16 mouse cellular contexts compared by ENCODE assay signal in genomic region chr9:43226573-43227160, GRCm38 (mm10). TPM values are rescaled to one million over a fixed set of nuclear protein-coding genes. Genes with fewer than 3 reads are reported as not detected.
DNase-seq lines count a peak whose midpoint lies in the region; ATAC-seq and TF ChIP-seq lines count a peak whose summit lies in the region.
"Had no signal": no experiment of that assay in that cellular context is flagged by ENCODE, and none has a peak within 500 bp of the region (broad histone marks: within the 10 kb centered on the region; RNA-seq: fewer than 3 reads in every experiment).

No protein-coding gene starts in this region.

- peaks cover 58% of the 10 kb centered on the region for H3K4me1 ChIP-seq in liver, adult 2 months (ENCODE audit: control insufficient read depth, insufficient read depth, low read length)
- H3K4me1 ChIP-seq in liver, embryonic 11.5 days (replicated peaks; ENCODE audit: control insufficient read depth, insufficient read depth, low read length), result peaks cover 60% of the 10 kb centered on the region

- peak overlapping the region; percentile 0; the same call in 1 of the 2 replicates for H3K4me3 ChIP-seq in liver, adult 2 months (ENCODE audit: insufficient read depth, low read depth, low read length)
- no peak overlapping the region for H3K4me3 ChIP-seq in liver, embryonic 11.5 days (ENCODE audit: low read depth, low read length)
- H3K4me3 ChIP-seq: embryonic facial prominence, embryonic 12.5 days; heart, adult 2 months; hindbrain, embryonic 13.5 days; neural tube, embryonic 13.5 days had no signal

- peak; percentile 78 for DNase-seq in liver, adult 2 months (ENCODE audit: extremely low read depth, low read depth, low spot score)
- no peak for DNase-seq in liver, embryonic 11.5 days (ENCODE audit: low spot score)
- peak; percentile 79 for DNase-seq in kidney, adult 11 months
- peak; percentile 75 to 81 for DNase-seq in kidney, postnatal 36 days
- peak; percentile 85 for DNase-seq in yolk sac, embryonic 10.5 days (ENCODE audit: low spot score)
- no peak for DNase-seq in gastrocnemius, adult 8-10 months (ENCODE audit: low spot score in 2 of 2)
- no peak for DNase-seq in embryo, embryonic 10 days (ENCODE audit: low spot score)
- DNase-seq: cerebellum, adult 2 months; heart, adult 2 months; lung, postnatal 10 days; midbrain, embryonic 14.5 days; thymus, postnatal 4 days had no signal

- H3K9ac ChIP-seq in liver, adult 2 months (ENCODE audit: low read depth, low read length), result peak overlapping the region; percentile 80
- H3K9ac ChIP-seq in liver, embryonic 11.5 days (ENCODE audit: low read depth, low read length), result no peak overlapping the region
- H3K9ac ChIP-seq: hindbrain, embryonic 13.5 days; neural tube, embryonic 13.5 days had no signal

- TF ChIP-seq CTCF in liver, adult 2 months (IDR thresholded peaks at IDR 0.05; ENCODE audit: low read depth, low read length), result no peak

- no peak for TF ChIP-seq POLR2A in liver, adult 2 months (IDR thresholded peaks at IDR 0.05; ENCODE audit: extremely low read depth, insufficient read depth, low read length)

- H3K27me3 ChIP-seq in liver, adult 2 months (ENCODE audit: control insufficient read depth, insufficient read depth, low read length), result no peaks in the 10 kb centered on the region
- no peaks in the 10 kb centered on the region for H3K27me3 ChIP-seq in liver, embryonic 11.5 days (replicated peaks; ENCODE audit: control insufficient read depth, insufficient read depth, low read length)
- H3K27me3 ChIP-seq: embryonic facial prominence, embryonic 12.5 days; neural tube, embryonic 13.5 days had no signal

- no peaks in the 10 kb centered on the region for H3K9me3 ChIP-seq in liver, embryonic 11.5 days (ENCODE audit: control insufficient read depth, low read length)
- H3K9me3 ChIP-seq: embryonic facial prominence, embryonic 12.5 days; hindbrain, embryonic 13.5 days; neural tube, embryonic 13.5 days had no signal

- peak overlapping the region; percentile 79 for H3K27ac ChIP-seq in liver, adult 2 months (replicated peaks; ENCODE audit: insufficient read depth, low read depth, low read length)
- no peak overlapping the region; the same call in 1 of the 2 replicates for H3K27ac ChIP-seq in liver, embryonic 11.5 days (ENCODE audit: low read depth, low read length)
- H3K27ac ChIP-seq: heart, adult 2 months; hindbrain, embryonic 13.5 days; neural tube, embryonic 13.5 days had no signal

- WGBS in liver, adult 2 months, result 19% methylated on average over 9 of the region's 9 CpGs
- 66% methylated on average over 9 of the region's 9 CpGs for WGBS in liver, embryonic 11.5 days

- no peak overlapping the region for H3K4me2 ChIP-seq in liver, embryonic 11.5 days
- H3K4me2 ChIP-seq: embryonic facial prominence, embryonic 12.5 days; hindbrain, embryonic 13.5 days; neural tube, embryonic 13.5 days had no signal

- peaks cover 52% of the 10 kb centered on the region for H3K36me3 ChIP-seq in liver, adult 2 months (ENCODE audit: control insufficient read depth, insufficient read depth, low read length)
- peaks cover 19% of the 10 kb centered on the region for H3K36me3 ChIP-seq in liver, embryonic 11.5 days (ENCODE audit: control insufficient read depth, insufficient read depth, low read length)
- H3K36me3 ChIP-seq: hindbrain, embryonic 13.5 days; neural tube, embryonic 13.5 days had no signal

- peaks cover 15% of the 10 kb centered on the region; the same call in 1 of the 2 replicates for H3K79me2 ChIP-seq in liver, adult 2 months (ENCODE audit: control insufficient read depth, insufficient read depth, low read length)

- no peak for ATAC-seq in liver, embryonic 11.5 days (replicated peaks; ENCODE audit: low FRiP score)
- ATAC-seq: forebrain, embryonic 14.5 days had no signal

RNA-seq across cellular contexts. Expression of gene Oaf, which starts 13.0 kb away (rescaled TPM):
- total RNA-seq in liver, adult 2 months (2014; rRNA removed), result 237 and 289 TPM in 2 replicates
- polyA plus RNA-seq in liver, adult 2 months (2012; rRNA removed), result 243 and 326 TPM in 2 replicates
- 51.6 and 52.0 TPM in 2 replicates for polyA plus RNA-seq in liver, embryonic 11.5 days (2014; fragmentation: Nextera tagmentation; extraction: Ambion mirVana)
- total RNA-seq in gastrocnemius, adult 8-10 months (2022), result 1 to 10 TPM; 2.7 to 5.9 (median 4.8) TPM

RNA-seq across cellular contexts. Expression of gene Pou2f3, which starts 16.5 kb away (rescaled TPM):
- total RNA-seq in liver, adult 2 months (2014; rRNA removed), result not detected in 2 replicates
- polyA plus RNA-seq in liver, adult 2 months (2012; rRNA removed), result not detected in 2 replicates
- not detected in 2 replicates for polyA plus RNA-seq in liver, embryonic 11.5 days (2014; fragmentation: Nextera tagmentation; extraction: Ambion mirVana)
- not detected for total RNA-seq in gastrocnemius, adult 8-10 months (2022)
- total RNA-seq: heart, adult 2 months had no signal
- polyA plus RNA-seq: forebrain, embryonic 14.5 days; hindbrain, embryonic 13.5 days; midbrain, embryonic 14.5 days; neural tube, embryonic 13.5 days had no signal

Comparison
In these comparisons a context has a peak if more than half of its experiments do, and no peak if none do; other contexts are left out.
1. DNase-seq: peak in liver, adult 2 months (single experiment), kidney, adult 11 months (single experiment), kidney, postnatal 36 days (2 of 2) and yolk sac, embryonic 10.5 days (single experiment); none in liver, embryonic 11.5 days (single experiment), gastrocnemius, adult 8-10 months (0 of 2) and embryo, embryonic 10 days (single experiment).
2. RNA of gene Oaf, which starts 13.0 kb away (total RNA-seq): 237 to 289 TPM in liver, adult 2 months; 2.7 to 5.9 TPM in gastrocnemius, adult 8-10 months; every median in the first group is over 10 times any median in the second.